ENCODE assay signal across 8 mouse cellular contexts in genomic region chr13:102665588-102666232, GRCm38 (mm10). TPM values are rescaled to one million over a fixed set of nuclear protein-coding genes. Genes with fewer than 3 reads are reported as not detected.
DNase-seq lines count a peak whose midpoint lies in the region; ATAC-seq and TF ChIP-seq lines count a peak whose summit lies in the region.

No protein-coding gene starts in this region.

- no peak overlapping the region for H3K27ac ChIP-seq in kidney, embryonic 16.5 days (ENCODE audit: low read length)
- H3K27ac ChIP-seq in embryonic facial prominence, embryonic 13.5 days: no peak overlapping the region
- H3K27ac ChIP-seq in limb, embryonic 12.5 days: no peak overlapping the region
- no peak overlapping the region for H3K27ac ChIP-seq in small intestine, adult 2 months (ENCODE audit: insufficient read depth, low read depth, low read length)

- H3K4me1 ChIP-seq in kidney, embryonic 16.5 days (ENCODE audit: insufficient read depth, low read length): peaks cover 11% of the 10 kb centered on the region
- peaks cover 13% of the 10 kb centered on the region for H3K4me1 ChIP-seq in embryonic facial prominence, embryonic 13.5 days
- peaks cover 5% of the 10 kb centered on the region for H3K4me1 ChIP-seq in limb, embryonic 12.5 days (replicated peaks)
- 0 out of 2 replicates have a peak, but pooled peaks cover 2% of the 10 kb centered on the region for H3K4me1 ChIP-seq in small intestine, adult 2 months (ENCODE audit: control insufficient read depth, insufficient read depth, insufficient read length, low read length)

- H3K4me3 ChIP-seq in kidney, embryonic 16.5 days (ENCODE audit: low read length): 0 out of 2 replicates have a peak overlapping the region, but pooled peaks have one; percentile 14
- H3K4me3 ChIP-seq in embryonic facial prominence, embryonic 13.5 days: no peak overlapping the region
- no peak overlapping the region for H3K4me3 ChIP-seq in limb, embryonic 12.5 days (replicated peaks)
- H3K4me3 ChIP-seq in small intestine, adult 2 months (ENCODE audit: low read depth, low read length): peak overlapping the region; percentile 19; the same call in 1 of the 2 replicates

- TF ChIP-seq CTCF in small intestine, adult 2 months (IDR thresholded peaks at IDR 0.05; ENCODE audit: extremely low read depth, insufficient read length, insufficient replicate concordance, low read depth, low read length): no peak

- H3K9ac ChIP-seq in kidney, embryonic 16.5 days (replicated peaks; ENCODE audit: low read length): no peak overlapping the region
- H3K9ac ChIP-seq in embryonic facial prominence, embryonic 13.5 days: no peak overlapping the region
- H3K9ac ChIP-seq in limb, embryonic 12.5 days (replicated peaks): no peak overlapping the region

- WGBS in kidney, embryonic 16.5 days: 54% methylated on average over 18 of the region's 18 CpGs
- 57% methylated on average over 18 of the region's 18 CpGs for WGBS in embryonic facial prominence, embryonic 13.5 days
- 57% methylated on average over 18 of the region's 18 CpGs for WGBS in limb, embryonic 12.5 days
- WGBS in small intestine, adult 2 months: 63% methylated on average over 18 of the region's 18 CpGs

- no peak for TF ChIP-seq POLR2A in small intestine, adult 2 months (IDR thresholded peaks at IDR 0.05; ENCODE audit: low read depth, low read length)

- H3K27me3 ChIP-seq in kidney, embryonic 16.5 days (ENCODE audit: insufficient read depth, low read length): no peaks in the 10 kb centered on the region
- 0 out of 2 replicates have a peak, but pooled peaks cover 3% of the 10 kb centered on the region for H3K27me3 ChIP-seq in embryonic facial prominence, embryonic 13.5 days
- peaks cover 12% of the 10 kb centered on the region for H3K27me3 ChIP-seq in limb, embryonic 12.5 days
- H3K27me3 ChIP-seq in small intestine, adult 2 months (ENCODE audit: control insufficient read depth, insufficient read depth, low read length): no peaks in the 10 kb centered on the region

- ATAC-seq in kidney, embryonic 16.5 days (ENCODE audit: low FRiP score, low TSS enrichment): no peak
- no peak for ATAC-seq in embryonic facial prominence, embryonic 13.5 days (ENCODE audit: insufficient number of reproducible peaks, insufficient read depth, low FRiP score, low TSS enrichment, low read depth)
- no peak for ATAC-seq in limb, embryonic 12.5 days (ENCODE audit: insufficient number of reproducible peaks, insufficient read depth, low FRiP score, low TSS enrichment, low read depth)

- no peaks in the 10 kb centered on the region for H3K9me3 ChIP-seq in kidney, embryonic 16.5 days (ENCODE audit: low read length)
- H3K9me3 ChIP-seq in embryonic facial prominence, embryonic 13.5 days: no peaks in the 10 kb centered on the region
- H3K9me3 ChIP-seq in limb, embryonic 12.5 days: no peaks in the 10 kb centered on the region

- no peak for DNase-seq in kidney, adult 8-10 months
- DNase-seq in frontal cortex, postnatal 36 days (ENCODE audit: low spot score in 2 of 2): no peak
- no peak for DNase-seq in kidney, postnatal 10 days
- no peak for DNase-seq in gastrocnemius, adult 18-20 months (ENCODE audit: low spot score)

- H3K36me3 ChIP-seq in kidney, embryonic 16.5 days (ENCODE audit: insufficient read depth, low read length): no peaks in the 10 kb centered on the region
- H3K36me3 ChIP-seq in embryonic facial prominence, embryonic 13.5 days: no peaks in the 10 kb centered on the region
- H3K36me3 ChIP-seq in limb, embryonic 12.5 days: no peaks in the 10 kb centered on the region
- no peaks in the 10 kb centered on the region for H3K36me3 ChIP-seq in small intestine, adult 2 months (ENCODE audit: control insufficient read depth, insufficient read depth, low read length)

- H3K4me2 ChIP-seq in kidney, embryonic 16.5 days (replicated peaks; ENCODE audit: low read depth, low read length): peak overlapping the region; percentile 41
- peak overlapping the region; percentile 32 for H3K4me2 ChIP-seq in embryonic facial prominence, embryonic 13.5 days
- H3K4me2 ChIP-seq in limb, embryonic 12.5 days: peak overlapping the region; percentile 2

RNA-seq across cellular contexts. Expression of gene Cd180, which starts 27.6 kb away (rescaled TPM):
- 0.24 and 0.29 TPM in 2 replicates for polyA plus RNA-seq in kidney, embryonic 16.5 days (2015; fragmentation: Nextera tagmentation; extraction: Ambion mirVana)
- polyA plus RNA-seq in embryonic facial prominence, embryonic 13.5 days (2015; fragmentation: Nextera tagmentation; extraction: Ambion mirVana): 0.55 and 0.91 TPM in 2 replicates
- 0.16 and 0.82 TPM in 2 replicates for polyA plus RNA-seq in limb, embryonic 12.5 days (2016; fragmentation: Nextera tagmentation; extraction: Ambion mirVana)
- polyA plus RNA-seq in small intestine, adult 2 months (2012; rRNA removed): 0.28 and 0.76 TPM in 2 replicates
- total RNA-seq in gastrocnemius, adult 18-20 months (2021): under 1 TPM in 1 of 2 experiments, not detected in 1; 0.12 TPM

Comparison
In these comparisons a context has a peak if more than half of its experiments do, and no peak if none do; other contexts are left out.
1. H3K4me3 ChIP-seq: peak in kidney, embryonic 16.5 days (single experiment) and small intestine, adult 2 months (single experiment); none in embryonic facial prominence, embryonic 13.5 days (single experiment) and limb, embryonic 12.5 days (single experiment).
2. Peak in every context shown above with its lines, with median percentiles within 50 percentile points of each other: H3K4me2 ChIP-seq.